Mouse (Mus musculus): ENCODE measurements around the gene Dcdc2a. TPM values are rescaled to one million over a fixed set of nuclear protein-coding genes. Genes with fewer than 3 reads are reported as not detected.

The Dcdc2a gene
- total and polyA plus RNA-seq, 2 experiments = 0.29 to 0.83 TPM

DNA sequence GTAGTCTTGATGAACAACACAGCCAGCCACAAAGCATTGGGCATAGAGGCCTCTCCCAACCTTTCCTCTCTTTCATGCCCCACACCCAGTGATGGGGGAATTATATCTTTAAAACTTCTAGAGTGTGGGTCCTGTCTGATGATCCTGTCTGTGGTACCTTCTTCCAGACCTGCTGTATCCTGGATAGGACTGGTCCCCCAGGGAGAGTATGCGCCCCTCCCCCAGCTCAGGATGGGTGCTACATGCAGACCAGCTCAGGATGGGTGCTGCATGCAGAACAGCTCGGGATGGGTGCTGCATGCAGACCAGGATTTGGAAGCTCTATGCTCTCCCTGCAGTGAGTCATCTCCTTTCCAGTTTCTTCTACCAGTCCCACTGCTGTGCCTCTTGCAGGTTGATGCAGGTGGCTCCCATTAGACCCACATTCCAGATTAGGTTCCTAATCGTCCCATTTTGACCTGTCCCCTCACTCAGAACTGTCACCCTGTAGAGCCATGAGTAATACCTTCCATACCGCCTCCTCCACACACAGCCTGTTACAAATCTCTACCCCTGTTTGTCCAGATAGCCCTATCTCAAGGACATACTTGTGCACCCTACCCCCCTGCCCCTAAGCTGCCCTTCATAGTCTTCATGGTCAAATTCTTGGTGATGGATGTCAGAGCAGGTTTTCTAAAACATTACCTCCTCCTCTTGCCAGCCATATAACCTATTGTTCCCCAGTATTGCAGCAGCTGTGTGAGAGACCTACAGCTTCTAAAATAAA is 122.6 kb downstream of the Dcdc2a start:
- Histone ChIP-seq H3K9ac (ENCODE audit: low read depth, low read length) (no peak overlapping the region), H3K4me1 (ENCODE audit: control insufficient read depth, insufficient read depth, low read length) (no peaks in the 10 kb centered on the region), H3K79me2 (ENCODE audit: control insufficient read depth, insufficient read depth, low read length) (no peaks in the 10 kb centered on the region), H3K36me3 (ENCODE audit: control insufficient read depth, insufficient read depth, low read length) (no peaks in the 10 kb centered on the region), H3K27me3 (ENCODE audit: control insufficient read depth, insufficient read depth, low read length) (no peaks in the 10 kb centered on the region), H3K4me3 (ENCODE audit: insufficient read depth, low read depth, low read length) (no peak overlapping the region), H3K27ac (replicated peaks; ENCODE audit: insufficient read depth, low read depth, low read length) (no peak overlapping the region)
- WGBS = 75% methylated on average over 4 of the region's 4 CpGs
- TF ChIP-seq POLR2A (IDR thresholded peaks at IDR 0.05; ENCODE audit: extremely low read depth, insufficient read depth, low read length) (no peak), CTCF (IDR thresholded peaks at IDR 0.05; ENCODE audit: low read depth, low read length) (no peak)
- no peak for DNase-seq (ENCODE audit: extremely low read depth, low read depth, low spot score)

GRCm38 (mm10) chr13:25186436-25187325 is 130.9 kb downstream of the Dcdc2a start:
- Histone ChIP-seq H3K4me3 (ENCODE audit: insufficient read depth, low read depth, low read length) (no peak overlapping the region), H3K79me2 (ENCODE audit: control insufficient read depth, insufficient read depth, low read length) (no peaks in the 10 kb centered on the region), H3K36me3 (ENCODE audit: control insufficient read depth, insufficient read depth, low read length) (no peaks in the 10 kb centered on the region), H3K4me1 (ENCODE audit: control insufficient read depth, insufficient read depth, low read length) (no peaks in the 10 kb centered on the region), H3K27me3 (ENCODE audit: control insufficient read depth, insufficient read depth, low read length) (no peaks in the 10 kb centered on the region), H3K9ac (ENCODE audit: low read depth, low read length) (no peak overlapping the region), H3K27ac (replicated peaks; ENCODE audit: insufficient read depth, low read depth, low read length) (no peak overlapping the region)
- TF ChIP-seq POLR2A (IDR thresholded peaks at IDR 0.05; ENCODE audit: extremely low read depth, insufficient read depth, low read length) (no peak), CTCF (IDR thresholded peaks at IDR 0.05; ENCODE audit: low read depth, low read length) (no peak)
- DNase-seq (ENCODE audit: extremely low read depth, low read depth, low spot score) = no peak
- WGBS = 59% methylated on average over 7 of the region's 7 CpGs

DNA sequence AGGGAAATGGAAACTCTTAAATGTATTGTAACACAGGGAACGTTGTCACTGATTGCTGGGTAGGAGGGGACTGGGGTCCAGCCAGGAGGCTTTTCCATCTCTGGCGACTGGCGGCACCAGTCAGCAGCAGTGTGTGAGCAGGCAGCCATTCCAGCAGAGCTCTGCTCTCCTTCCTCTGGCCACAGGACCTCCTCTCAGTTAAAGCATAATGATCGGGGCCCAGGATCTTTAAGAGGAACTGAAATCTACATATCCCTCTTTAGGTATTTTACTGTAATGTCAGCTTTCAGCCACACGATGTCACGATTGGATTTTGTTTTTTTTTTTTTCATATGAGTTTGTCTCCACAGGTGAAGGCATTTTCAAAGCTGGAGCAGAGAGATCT is 131.5 kb downstream of the Dcdc2a start:
- WGBS = 20% methylated on average over 6 of the region's 6 CpGs
- H3K36me3 ChIP-seq (ENCODE audit: control insufficient read depth, insufficient read depth, low read length) = no peaks in the 10 kb centered on the region
- no peaks in the 10 kb centered on the region for H3K27me3 ChIP-seq (ENCODE audit: control insufficient read depth, insufficient read depth, low read length)
- TF ChIP-seq POLR2A (IDR thresholded peaks at IDR 0.05; ENCODE audit: extremely low read depth, insufficient read depth, low read length) (no peak), CTCF (IDR thresholded peaks at IDR 0.05; ENCODE audit: low read depth, low read length) (no peak)
- H3K27ac ChIP-seq (replicated peaks; ENCODE audit: insufficient read depth, low read depth, low read length) = no peak overlapping the region
- H3K9ac ChIP-seq (ENCODE audit: low read depth, low read length) = no peak overlapping the region
- H3K4me1 ChIP-seq (ENCODE audit: control insufficient read depth, insufficient read depth, low read length) = no peaks in the 10 kb centered on the region
- no peak overlapping the region for H3K4me3 ChIP-seq (ENCODE audit: insufficient read depth, low read depth, low read length)
- no peak for DNase-seq (ENCODE audit: extremely low read depth, low read depth, low spot score)
- H3K79me2 ChIP-seq (ENCODE audit: control insufficient read depth, insufficient read depth, low read length) = no peaks in the 10 kb centered on the region

- no peaks in the 10 kb centered on the region for H3K36me3 ChIP-seq (ENCODE audit: control insufficient read depth, insufficient read depth, low read length)
- 88% methylated on average over 11 of the region's 11 CpGs for WGBS
- no peak overlapping the region for H3K27ac ChIP-seq (replicated peaks; ENCODE audit: insufficient read depth, low read depth, low read length)
- H3K4me1 ChIP-seq (ENCODE audit: control insufficient read depth, insufficient read depth, low read length) = no peaks in the 10 kb centered on the region
- no peak overlapping the region for H3K9ac ChIP-seq (ENCODE audit: low read depth, low read length)
- no peaks in the 10 kb centered on the region for H3K27me3 ChIP-seq (ENCODE audit: control insufficient read depth, insufficient read depth, low read length)
- no peak overlapping the region for H3K4me3 ChIP-seq (ENCODE audit: insufficient read depth, low read depth, low read length)
- H3K79me2 ChIP-seq (ENCODE audit: control insufficient read depth, insufficient read depth, low read length) = no peaks in the 10 kb centered on the region
- TF ChIP-seq CTCF (IDR thresholded peaks at IDR 0.05; ENCODE audit: low read depth, low read length) (no peak), POLR2A (IDR thresholded peaks at IDR 0.05; ENCODE audit: extremely low read depth, insufficient read depth, low read length) (no peak)
- DNase-seq (ENCODE audit: extremely low read depth, low read depth, low spot score) = no peak
These were observed 133.8 kb downstream of the Dcdc2a start for GRCm38 (mm10) chr13:25189419-25190144.

DNA sequence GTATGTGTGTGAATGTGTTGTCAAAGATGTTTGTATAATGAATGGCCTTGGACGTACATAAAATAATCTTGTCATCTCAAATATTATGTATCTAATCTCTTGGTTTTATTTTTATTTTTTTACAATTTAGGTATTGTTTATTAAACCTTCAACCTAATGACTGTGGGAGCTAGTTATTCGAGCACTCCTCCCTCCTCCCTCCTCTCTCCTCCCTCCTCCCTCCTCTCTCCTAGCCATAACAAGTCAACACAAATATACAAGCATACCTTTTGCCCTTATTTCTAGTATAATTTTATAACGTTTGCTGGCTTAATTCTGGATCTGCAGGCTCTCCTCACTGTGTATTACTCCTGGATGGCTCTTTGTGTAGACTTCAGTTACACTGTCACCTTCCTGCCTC is 134.4 kb downstream of the Dcdc2a start:
- Histone ChIP-seq H3K27me3 (ENCODE audit: control insufficient read depth, insufficient read depth, low read length) (no peaks in the 10 kb centered on the region), H3K36me3 (ENCODE audit: control insufficient read depth, insufficient read depth, low read length) (no peaks in the 10 kb centered on the region), H3K27ac (replicated peaks; ENCODE audit: insufficient read depth, low read depth, low read length) (no peak overlapping the region), H3K79me2 (ENCODE audit: control insufficient read depth, insufficient read depth, low read length) (no peaks in the 10 kb centered on the region), H3K4me3 (ENCODE audit: insufficient read depth, low read depth, low read length) (no peak overlapping the region), H3K4me1 (ENCODE audit: control insufficient read depth, insufficient read depth, low read length) (no peaks in the 10 kb centered on the region), H3K9ac (ENCODE audit: low read depth, low read length) (no peak overlapping the region)
- 73% methylated on average over 3 of the region's 3 CpGs for WGBS
- TF ChIP-seq CTCF (IDR thresholded peaks at IDR 0.05; ENCODE audit: low read depth, low read length) (no peak), POLR2A (IDR thresholded peaks at IDR 0.05; ENCODE audit: extremely low read depth, insufficient read depth, low read length) (no peak)
- no peak for DNase-seq (ENCODE audit: extremely low read depth, low read depth, low spot score)

Data from liver, adult 2 months (tissue).